Mouse (Mus musculus): ENCODE measurements around the gene Zcchc7. TPM values are rescaled to one million over a fixed set of nuclear protein-coding genes. Genes with fewer than 3 reads are reported as not detected.

Gene Zcchc7
- total RNA-seq (2014; rRNA removed) = 15.6 and 18.9 TPM in 2 replicates
- polyA plus RNA-seq (2015; fragmentation: Nextera tagmentation; extraction: Ambion mirVana) = 31.6 and 36.1 TPM in 2 replicates

DNA sequence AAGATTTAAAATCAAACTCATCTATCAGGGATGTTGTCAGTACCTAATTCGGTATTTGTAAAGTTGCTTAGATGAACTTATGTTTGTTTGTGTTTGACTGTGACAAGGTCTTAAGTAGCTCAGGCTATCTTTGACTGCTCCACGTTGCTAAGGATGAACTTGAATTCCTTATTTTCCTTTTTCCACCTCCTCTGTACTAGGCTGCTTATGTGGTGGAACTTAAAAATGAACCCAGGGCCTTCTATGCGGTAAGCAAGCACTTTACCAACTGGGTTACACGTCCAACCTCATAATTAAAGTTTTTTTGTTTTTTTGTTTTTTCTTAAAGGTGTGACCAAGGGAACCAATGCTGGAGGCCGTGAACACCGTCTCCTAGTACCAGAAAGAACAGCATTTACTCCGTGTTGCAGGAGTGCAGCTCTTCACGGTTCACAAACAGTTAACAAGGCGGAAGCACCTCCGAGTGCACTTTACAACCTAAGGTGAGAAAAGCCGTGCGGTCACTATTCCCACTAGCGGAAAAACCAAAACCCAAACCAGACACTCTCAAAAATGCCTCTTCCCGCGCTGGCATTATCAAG, at the start of gene Zcchc7:
TSS of gene Zcchc7 (plus strand) at position 325 of the 581 bp plus-strand sequence.
- Histone ChIP-seq H3K4me1 (ENCODE audit: insufficient read depth, low read length) (0 out of 2 replicates have a peak, but pooled peaks cover 8% of the 10 kb centered on the region), H3K9me3 (ENCODE audit: low read length) (no peaks in the 10 kb centered on the region), H3K4me3 (ENCODE audit: low read length) (peak within 1 kb of the TSS; percentile 96), H3K27ac (peak within 1 kb of the TSS; percentile 92), H3K27me3 (ENCODE audit: insufficient read depth, low read length) (no peaks in the 10 kb centered on the region), H3K4me2 (ENCODE audit: low read depth, low read length) (peak within 1 kb of the TSS; percentile 92), H3K36me3 (ENCODE audit: insufficient read depth, low read length) (no peaks in the 10 kb centered on the region), H3K9ac (replicated peaks; ENCODE audit: low read length) (peak within 1 kb of the TSS; percentile 91)
- no peak for TF ChIP-seq CTCF (IDR thresholded peaks at IDR 0.05; ENCODE audit: low read depth)
- WGBS = 4% methylated on average over 15 of the region's 15 CpGs
- no peak for DNase-seq (ENCODE audit: low spot score)
- peak; percentile 55 for ATAC-seq

DNA sequence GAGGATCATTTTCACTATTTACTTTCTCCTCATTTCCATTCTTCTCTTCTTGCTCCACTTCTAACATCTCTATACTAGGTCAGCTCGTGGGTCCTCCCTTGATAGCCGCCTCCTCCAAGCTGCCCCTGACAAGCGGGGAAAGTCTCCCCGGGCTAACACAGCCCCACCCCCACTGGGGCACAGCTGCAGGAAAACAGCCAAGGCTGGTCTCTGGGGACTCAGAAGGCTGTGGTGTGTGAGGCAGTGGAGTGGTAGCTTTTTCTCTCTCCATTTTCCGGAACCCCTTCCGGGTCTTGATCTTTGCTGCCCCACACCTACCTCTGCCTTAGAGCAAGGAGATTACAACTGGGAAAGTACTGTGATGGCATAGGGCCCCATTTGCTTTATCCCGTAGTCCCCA, 49.7 kb upstream of the Zcchc7 start:
- 3% methylated on average over 7 of the region's 7 CpGs for WGBS
- H3K27me3 ChIP-seq (ENCODE audit: insufficient read depth, low read length) = peaks cover 70% of the 10 kb centered on the region
- no peak for DNase-seq (ENCODE audit: low spot score)
- H3K9ac ChIP-seq (replicated peaks; ENCODE audit: low read length) = no peak overlapping the region
- H3K4me1 ChIP-seq (ENCODE audit: insufficient read depth, low read length) = peaks cover 3% of the 10 kb centered on the region; the same call in 1 of the 2 replicates
- no peak overlapping the region for H3K4me2 ChIP-seq (ENCODE audit: low read depth, low read length)
- H3K27ac ChIP-seq = no peak overlapping the region
- H3K9me3 ChIP-seq (ENCODE audit: low read length) = no peaks in the 10 kb centered on the region
- no peaks in the 10 kb centered on the region for H3K36me3 ChIP-seq (ENCODE audit: insufficient read depth, low read length)
- no peak for TF ChIP-seq CTCF (IDR thresholded peaks at IDR 0.05; ENCODE audit: low read depth)
- H3K4me3 ChIP-seq (ENCODE audit: low read length) = no peak overlapping the region
- ATAC-seq = no peak

DNA sequence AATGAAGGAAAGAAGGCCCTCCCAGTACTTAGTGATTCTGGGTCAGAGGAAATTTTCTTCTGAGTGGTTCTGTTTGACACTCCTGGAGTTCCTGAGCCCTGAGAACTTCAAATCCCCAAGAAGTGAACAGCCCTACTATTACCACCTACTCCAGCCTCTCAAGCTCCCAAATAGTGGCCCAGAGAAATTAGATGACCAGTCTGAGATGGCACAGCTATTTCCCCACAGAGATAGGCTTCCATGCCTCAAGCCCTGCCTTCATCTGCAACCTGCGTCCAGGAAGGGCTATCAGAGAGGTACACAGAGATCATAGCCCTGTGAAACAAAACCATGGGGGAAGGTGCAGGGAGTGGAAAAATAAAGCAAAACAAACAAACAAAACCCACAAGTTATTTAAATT, 48.8 kb upstream of the Zcchc7 start:
- peaks cover 3% of the 10 kb centered on the region; the same call in 1 of the 2 replicates for H3K4me1 ChIP-seq (ENCODE audit: insufficient read depth, low read length)
- no peaks in the 10 kb centered on the region for H3K36me3 ChIP-seq (ENCODE audit: insufficient read depth, low read length)
- no peak for TF ChIP-seq CTCF (IDR thresholded peaks at IDR 0.05; ENCODE audit: low read depth)
- H3K27me3 ChIP-seq (ENCODE audit: insufficient read depth, low read length) = peaks cover 72% of the 10 kb centered on the region
- DNase-seq (ENCODE audit: low spot score) = no peak
- no peak overlapping the region for H3K27ac ChIP-seq
- H3K9ac ChIP-seq (replicated peaks; ENCODE audit: low read length) = no peak overlapping the region
- H3K4me2 ChIP-seq (ENCODE audit: low read depth, low read length) = no peak overlapping the region
- no peak for ATAC-seq
- no peak overlapping the region for H3K4me3 ChIP-seq (ENCODE audit: low read length)
- no peaks in the 10 kb centered on the region for H3K9me3 ChIP-seq (ENCODE audit: low read length)
- WGBS = 50% methylated on average over 1 of the region's 1 CpGs

DNA sequence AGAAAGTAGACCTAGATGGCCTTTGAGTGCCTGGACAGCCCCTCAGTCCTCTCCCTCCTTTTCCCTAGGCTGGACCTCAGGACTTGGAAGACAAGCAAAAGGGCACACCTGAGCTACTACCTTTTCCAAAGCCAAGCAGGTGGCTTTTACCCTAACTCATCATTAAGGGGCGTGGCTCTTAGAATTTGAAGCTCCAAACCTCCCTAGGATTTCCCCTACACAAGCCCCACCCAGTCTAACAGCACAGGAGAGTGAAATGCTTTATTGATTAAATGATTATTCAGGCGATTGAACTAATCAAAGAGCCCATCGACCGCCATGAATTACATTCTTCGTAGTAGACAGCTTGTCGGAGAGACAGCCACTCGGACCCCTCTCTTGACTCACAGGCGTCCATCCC, 47.4 kb upstream of the Zcchc7 start:
- peaks cover 72% of the 10 kb centered on the region for H3K27me3 ChIP-seq (ENCODE audit: insufficient read depth, low read length)
- 69% methylated on average over 8 of the region's 8 CpGs for WGBS
- DNase-seq (ENCODE audit: low spot score) (no peak), ATAC-seq (no peak)
- peaks cover 3% of the 10 kb centered on the region; the same call in 1 of the 2 replicates for H3K4me1 ChIP-seq (ENCODE audit: insufficient read depth, low read length)
- no peak for TF ChIP-seq CTCF (IDR thresholded peaks at IDR 0.05; ENCODE audit: low read depth)
- H3K27ac ChIP-seq = no peak overlapping the region
- no peak overlapping the region for H3K4me2 ChIP-seq (ENCODE audit: low read depth, low read length)
- no peaks in the 10 kb centered on the region for H3K9me3 ChIP-seq (ENCODE audit: low read length)
- no peaks in the 10 kb centered on the region for H3K36me3 ChIP-seq (ENCODE audit: insufficient read depth, low read length)
- H3K9ac ChIP-seq (replicated peaks; ENCODE audit: low read length) = no peak overlapping the region
- no peak overlapping the region for H3K4me3 ChIP-seq (ENCODE audit: low read length)

DNA sequence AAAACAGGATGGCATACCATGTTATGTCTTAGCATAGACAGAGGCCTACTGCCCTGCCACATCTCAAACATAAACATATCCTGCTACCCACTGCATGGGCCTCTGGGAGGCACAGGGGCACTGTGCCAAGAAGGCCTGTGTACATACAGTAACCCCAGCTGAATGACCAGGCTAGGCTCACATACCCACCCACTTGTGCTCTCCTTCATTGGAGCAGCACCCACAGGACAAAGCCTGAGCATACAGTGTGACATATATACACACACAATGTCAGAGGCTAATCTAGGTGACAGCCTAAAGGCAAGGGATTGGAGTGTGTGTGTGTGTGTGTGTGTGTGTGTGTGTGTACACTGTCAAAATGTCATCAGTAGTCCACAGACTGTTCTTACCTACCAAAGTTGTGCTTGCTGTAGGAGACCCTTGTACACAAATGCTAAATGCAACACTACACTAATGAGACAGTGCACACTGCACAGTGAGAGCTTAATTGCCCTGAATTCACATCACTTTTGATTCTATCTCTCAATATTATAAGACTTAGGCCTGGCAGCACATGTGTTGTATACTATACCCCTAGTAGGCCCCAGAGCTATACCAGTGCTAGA, 46.5 kb upstream of the Zcchc7 start:
- Histone ChIP-seq H3K9ac (replicated peaks; ENCODE audit: low read length) (no peak overlapping the region), H3K9me3 (ENCODE audit: low read length) (no peaks in the 10 kb centered on the region), H3K27ac (no peak overlapping the region), H3K4me2 (ENCODE audit: low read depth, low read length) (no peak overlapping the region), H3K4me3 (ENCODE audit: low read length) (no peak overlapping the region), H3K27me3 (ENCODE audit: insufficient read depth, low read length) (peaks cover 73% of the 10 kb centered on the region), H3K36me3 (ENCODE audit: insufficient read depth, low read length) (no peaks in the 10 kb centered on the region), H3K4me1 (ENCODE audit: insufficient read depth, low read length) (no peaks in the 10 kb centered on the region)
- no peak for TF ChIP-seq CTCF (IDR thresholded peaks at IDR 0.05; ENCODE audit: low read depth)
- ATAC-seq (no peak), DNase-seq (ENCODE audit: low spot score) (no peak)

DNA sequence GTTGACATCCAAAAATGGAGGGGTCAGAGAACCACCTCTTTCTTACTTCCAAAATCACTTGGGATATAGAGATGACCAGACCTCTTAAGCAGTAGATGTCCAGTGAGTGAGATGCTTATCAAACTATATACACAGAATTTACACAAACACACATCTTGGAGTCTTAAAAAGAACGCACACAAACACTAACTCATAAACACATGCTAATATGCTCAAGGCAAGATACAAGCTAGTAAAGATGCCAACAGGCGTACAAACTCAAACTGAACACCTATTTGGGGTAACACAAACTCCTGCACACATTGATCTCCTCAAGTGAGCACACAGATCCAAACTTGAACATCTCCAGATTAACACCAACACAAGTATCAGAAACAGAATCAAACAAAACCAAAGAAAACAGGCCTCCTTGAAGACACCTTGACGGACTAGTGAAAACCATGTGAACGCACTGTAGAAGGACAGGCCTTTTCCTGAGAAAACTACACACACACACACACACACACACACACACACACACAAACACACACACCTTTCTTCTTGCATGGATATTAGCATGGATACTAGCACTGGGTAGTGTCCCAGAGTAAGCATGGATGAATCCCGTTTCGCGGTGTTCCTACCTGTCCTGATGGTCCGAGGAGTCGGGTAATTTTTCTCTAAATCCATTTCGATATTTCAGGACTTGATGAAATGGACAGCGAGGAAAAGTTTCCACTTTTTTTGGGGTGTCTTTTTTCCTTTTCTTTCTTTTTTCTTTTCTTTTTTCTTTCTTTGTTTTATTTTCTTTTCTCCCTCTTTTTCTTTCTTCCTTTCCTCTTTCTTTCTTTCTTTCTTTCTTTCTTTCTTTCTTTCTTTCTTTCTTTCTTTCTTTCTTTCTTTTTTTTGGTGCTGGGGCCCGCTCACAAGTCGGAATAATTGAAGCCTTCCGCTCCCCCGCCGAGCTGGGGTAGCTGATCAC, 45.7 kb upstream of the Zcchc7 start, which contains the start of gene Pax5:
TSS of gene Pax5 (minus strand) at position 748 of the 961 bp plus-strand sequence.
- H3K27me3 ChIP-seq (ENCODE audit: insufficient read depth, low read length) = peaks cover 71% of the 10 kb centered on the region
- ATAC-seq (no peak), DNase-seq (ENCODE audit: low spot score) (no peak)
- H3K9ac ChIP-seq (replicated peaks; ENCODE audit: low read length) = no peak within 1 kb of the TSS
- TF ChIP-seq CTCF (IDR thresholded peaks at IDR 0.05; ENCODE audit: low read depth) = no peak
- H3K9me3 ChIP-seq (ENCODE audit: low read length) = no peaks in the 10 kb centered on the region
- WGBS = 28% methylated on average over 16 of the region's 16 CpGs
- H3K4me3 ChIP-seq (ENCODE audit: low read length) = no peak within 1 kb of the TSS
- no peaks in the 10 kb centered on the region for H3K4me1 ChIP-seq (ENCODE audit: insufficient read depth, low read length)
- H3K4me2 ChIP-seq (ENCODE audit: low read depth, low read length) = no peak within 1 kb of the TSS
- H3K27ac ChIP-seq = no peak within 1 kb of the TSS
- no peaks in the 10 kb centered on the region for H3K36me3 ChIP-seq (ENCODE audit: insufficient read depth, low read length)

Data from hindbrain, postnatal 0 days (tissue).